Mouse (Mus musculus): ENCODE data around the gene Cmss1. TPM values are rescaled to one million over a fixed set of nuclear protein-coding genes. Genes with fewer than 3 reads are reported as not detected.

Gene Cmss1
- polyA plus RNA-seq, 1 experiment from 2014 or later = 37.8 TPM

- no peaks in the 10 kb centered on the region for H3K9me3 ChIP-seq
Observed at GRCm38 (mm10) chr16:57577519-57577918, 29.1 kb downstream of the Cmss1 start.

GRCm38 (mm10) chr16:57575764-57576388 is 30.8 kb downstream of the Cmss1 start:
- H3K9ac ChIP-seq = no peak overlapping the region
- H3K36me3 ChIP-seq = no peaks in the 10 kb centered on the region
- WGBS = 94% methylated on average over 1 of the region's 1 CpGs
- H3K4me3 ChIP-seq = no peak overlapping the region
- H3K27me3 ChIP-seq = no peaks in the 10 kb centered on the region
- ATAC-seq (ENCODE audit: low read depth) = no peak
- H3K4me2 ChIP-seq = no peak overlapping the region
- H3K9me3 ChIP-seq = no peaks in the 10 kb centered on the region
- no peak overlapping the region for H3K27ac ChIP-seq (replicated peaks)
- H3K4me1 ChIP-seq (replicated peaks) = peaks cover 6% of the 10 kb centered on the region; the same call in 1 of the 2 replicates

More at GRCm38 (mm10) chr16:57577519-57577918, 29.1 kb downstream of the Cmss1 start:
- Histone ChIP-seq H3K27me3 (no peaks in the 10 kb centered on the region), H3K4me2 (no peak overlapping the region), H3K4me1 (replicated peaks) (no peaks in the 10 kb centered on the region), H3K27ac (replicated peaks) (no peak overlapping the region), H3K9ac (no peak overlapping the region), H3K36me3 (no peaks in the 10 kb centered on the region), H3K4me3 (no peak overlapping the region)
- 93% methylated on average over 1 of the region's 1 CpGs for WGBS
- no peak for ATAC-seq (ENCODE audit: low read depth)

GRCm38 (mm10) chr16:57573831-57574230 is 32.8 kb downstream of the Cmss1 start:
- H3K27ac ChIP-seq (replicated peaks) = no peak overlapping the region
- peaks cover 6% of the 10 kb centered on the region; the same call in 1 of the 2 replicates for H3K4me1 ChIP-seq (replicated peaks)
- WGBS = 86% methylated on average over 1 of the region's 1 CpGs

GRCm38 (mm10) chr16:57570789-57571311 is 35.8 kb downstream of the Cmss1 start:
- no peak overlapping the region for H3K4me2 ChIP-seq
- 95% methylated on average over 5 of the region's 5 CpGs for WGBS
- no peak for ATAC-seq (ENCODE audit: low read depth)

More at GRCm38 (mm10) chr16:57573831-57574230, 32.8 kb downstream of the Cmss1 start:
- Histone ChIP-seq H3K4me3 (no peak overlapping the region), H3K9me3 (no peaks in the 10 kb centered on the region), H3K4me2 (no peak overlapping the region), H3K36me3 (0 out of 2 replicates have a peak, but pooled peaks cover 4% of the 10 kb centered on the region), H3K27me3 (no peaks in the 10 kb centered on the region), H3K9ac (no peak overlapping the region)
- no peak for ATAC-seq (ENCODE audit: low read depth)

GRCm38 (mm10) chr16:57568648-57569404 is 37.8 kb downstream of the Cmss1 start:
- H3K9me3 ChIP-seq = no peaks in the 10 kb centered on the region
- no peak overlapping the region for H3K27ac ChIP-seq (replicated peaks)
- H3K9ac ChIP-seq = no peak overlapping the region
- H3K36me3 ChIP-seq = 0 out of 2 replicates have a peak, but pooled peaks cover 4% of the 10 kb centered on the region
- peaks cover 6% of the 10 kb centered on the region; the same call in 1 of the 2 replicates for H3K4me1 ChIP-seq (replicated peaks)
- no peak overlapping the region for H3K4me2 ChIP-seq
- no peak for ATAC-seq (ENCODE audit: low read depth)
- 95% methylated on average over 7 of the region's 7 CpGs for WGBS
- H3K4me3 ChIP-seq = no peak overlapping the region
- no peaks in the 10 kb centered on the region for H3K27me3 ChIP-seq

More at GRCm38 (mm10) chr16:57570789-57571311, 35.8 kb downstream of the Cmss1 start:
- Histone ChIP-seq H3K27ac (replicated peaks) (no peak overlapping the region), H3K27me3 (no peaks in the 10 kb centered on the region), H3K36me3 (0 out of 2 replicates have a peak, but pooled peaks cover 4% of the 10 kb centered on the region), H3K9ac (no peak overlapping the region), H3K4me3 (no peak overlapping the region), H3K4me1 (replicated peaks) (peaks cover 6% of the 10 kb centered on the region; the same call in 1 of the 2 replicates), H3K9me3 (no peaks in the 10 kb centered on the region)

GRCm38 (mm10) chr16:57566215-57566614 is 40.4 kb downstream of the Cmss1 start:
- Histone ChIP-seq H3K27ac (replicated peaks) (no peak overlapping the region), H3K9me3 (no peaks in the 10 kb centered on the region), H3K4me1 (replicated peaks) (no peaks in the 10 kb centered on the region), H3K4me2 (no peak overlapping the region), H3K9ac (no peak overlapping the region), H3K4me3 (no peak overlapping the region), H3K27me3 (no peaks in the 10 kb centered on the region), H3K36me3 (0 out of 2 replicates have a peak, but pooled peaks cover 4% of the 10 kb centered on the region)
- no peak for ATAC-seq (ENCODE audit: low read depth)
- WGBS = 83% methylated on average over 3 of the region's 3 CpGs

GRCm38 (mm10) chr16:57564807-57565206 is 41.9 kb downstream of the Cmss1 start:
- no peaks in the 10 kb centered on the region for H3K27me3 ChIP-seq
- ATAC-seq (ENCODE audit: low read depth) = no peak
- H3K27ac ChIP-seq (replicated peaks) = no peak overlapping the region
- no peaks in the 10 kb centered on the region for H3K9me3 ChIP-seq
- no peak overlapping the region for H3K9ac ChIP-seq
- H3K4me1 ChIP-seq (replicated peaks) = no peaks in the 10 kb centered on the region
- no peak overlapping the region for H3K4me3 ChIP-seq
- 66% methylated on average over 1 of the region's 1 CpGs for WGBS
- H3K36me3 ChIP-seq = 0 out of 2 replicates have a peak, but pooled peaks cover under 1% of the 10 kb centered on the region
- no peak overlapping the region for H3K4me2 ChIP-seq

GRCm38 (mm10) chr16:57563453-57563852 is 43.2 kb downstream of the Cmss1 start:
- no peaks in the 10 kb centered on the region for H3K4me1 ChIP-seq (replicated peaks)
- no peak overlapping the region for H3K4me2 ChIP-seq

GRCm38 (mm10) chr16:57560185-57560584 is 46.5 kb downstream of the Cmss1 start:
- no peaks in the 10 kb centered on the region for H3K27me3 ChIP-seq
- no peak overlapping the region for H3K27ac ChIP-seq (replicated peaks)
- H3K9ac ChIP-seq = no peak overlapping the region
- 79% methylated on average over 1 of the region's 1 CpGs for WGBS
- no peak overlapping the region for H3K4me2 ChIP-seq
- H3K4me1 ChIP-seq (replicated peaks) = no peaks in the 10 kb centered on the region
- H3K36me3 ChIP-seq = no peaks in the 10 kb centered on the region
- ATAC-seq (ENCODE audit: low read depth) = no peak
- H3K4me3 ChIP-seq = no peak overlapping the region
- H3K9me3 ChIP-seq = no peaks in the 10 kb centered on the region

More at GRCm38 (mm10) chr16:57563453-57563852, 43.2 kb downstream of the Cmss1 start:
- 80% methylated on average over 3 of the region's 3 CpGs for WGBS
- Histone ChIP-seq H3K27ac (replicated peaks) (no peak overlapping the region), H3K4me3 (no peak overlapping the region), H3K27me3 (no peaks in the 10 kb centered on the region), H3K36me3 (no peaks in the 10 kb centered on the region), H3K9me3 (no peaks in the 10 kb centered on the region), H3K9ac (no peak overlapping the region)
- no peak for ATAC-seq (ENCODE audit: low read depth)

- no peak for ATAC-seq (ENCODE audit: low read depth)
- Histone ChIP-seq H3K9ac (no peak overlapping the region), H3K36me3 (no peaks in the 10 kb centered on the region), H3K4me2 (no peak overlapping the region), H3K27ac (replicated peaks) (no peak overlapping the region), H3K27me3 (no peaks in the 10 kb centered on the region), H3K4me3 (no peak overlapping the region), H3K9me3 (no peaks in the 10 kb centered on the region), H3K4me1 (replicated peaks) (no peaks in the 10 kb centered on the region)
- WGBS = 87% methylated on average over 3 of the region's 3 CpGs
Observed at GRCm38 (mm10) chr16:57558258-57558657, 48.4 kb downstream of the Cmss1 start.

GRCm38 (mm10) chr16:57556244-57556643 is 50.4 kb downstream of the Cmss1 start:
- Histone ChIP-seq H3K4me2 (no peak overlapping the region), H3K27ac (replicated peaks) (no peak overlapping the region), H3K27me3 (no peaks in the 10 kb centered on the region), H3K36me3 (no peaks in the 10 kb centered on the region), H3K9ac (no peak overlapping the region), H3K4me1 (replicated peaks) (no peaks in the 10 kb centered on the region), H3K9me3 (no peaks in the 10 kb centered on the region), H3K4me3 (no peak overlapping the region)
- no peak for ATAC-seq (ENCODE audit: low read depth)
- 76% methylated on average over 2 of the region's 2 CpGs for WGBS

GRCm38 (mm10) chr16:57555667-57556066 is 51.0 kb downstream of the Cmss1 start:
- H3K4me1 ChIP-seq (replicated peaks) = 0 out of 2 replicates have a peak, but pooled peaks cover 2% of the 10 kb centered on the region
- 77% methylated on average over 4 of the region's 4 CpGs for WGBS
- H3K36me3 ChIP-seq = no peaks in the 10 kb centered on the region
- ATAC-seq (ENCODE audit: low read depth) = no peak
- no peak overlapping the region for H3K4me2 ChIP-seq
- H3K9me3 ChIP-seq = no peaks in the 10 kb centered on the region
- H3K27ac ChIP-seq (replicated peaks) = no peak overlapping the region
- no peaks in the 10 kb centered on the region for H3K27me3 ChIP-seq
- H3K4me3 ChIP-seq = no peak overlapping the region
- H3K9ac ChIP-seq = no peak overlapping the region
